Mouse (Mus musculus) E14TG2a.4 (cell line): ENCODE data around the gene 4930595D18Rik.

Experiments
- CTCF ChIP-seq: conservative IDR thresholded peaks from 2 replicates; pipeline ENCODE4 v1.5.1; 2014; ENCODE audit warnings: low read length
- NANOG ChIP-seq: IDR thresholded peaks from 2 replicates; pipeline ENCODE4 v1.6.1; 2014; ENCODE audit warnings: borderline replicate concordance, low read length, mixed read lengths
- POU5F1 ChIP-seq: IDR thresholded peaks from 2 replicates; pipeline ENCODE4 v1.6.1; 2014; ENCODE audit warnings: low read length, borderline replicate concordance

DNA sequence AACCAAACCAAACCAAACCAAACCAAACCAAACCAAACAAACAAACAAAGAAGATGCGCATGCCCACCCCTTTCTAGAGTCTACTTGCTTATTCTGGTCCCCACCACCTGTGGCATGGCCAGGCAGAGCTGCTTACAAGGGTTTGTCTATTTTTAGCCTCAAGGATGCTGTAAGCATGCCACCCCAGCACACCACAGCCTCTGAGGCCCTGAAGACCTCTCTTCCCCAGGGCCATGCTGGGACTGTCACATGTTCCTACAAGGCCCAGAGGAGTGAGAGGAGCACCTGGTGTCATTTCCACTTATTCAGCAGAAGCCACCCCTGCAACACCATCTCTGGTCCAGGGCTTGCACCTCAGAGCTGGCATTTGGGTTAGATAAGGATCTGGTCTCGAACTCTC, 39.7 kb downstream of the 4930595D18Rik start:
- TF ChIP-seq CTCF (no peak), POU5F1 (no peak), NANOG (no peak)
